Mouse (Mus musculus) heart, adult 8-10 months (tissue): ENCODE measurements around the gene Gart. TPM values are rescaled to one million over a fixed set of nuclear protein-coding genes. Genes with fewer than 3 reads are reported as not detected.

Source experiments
- DNase-seq: peaks from one replicate; pipeline ENCODE4 v3.0.0; 2022; ENCODE audit warnings: low spot score
- total RNA-seq, 4 experiments: library from RNA; stranded (reverse); gene quantifications; 2 replicates each; pipeline ENCODE4 v1.2.4; 2022

The Gart gene
- 10 to 100 TPM; 72.7 to 86.8 (median 73.1) TPM for total RNA-seq

DNA sequence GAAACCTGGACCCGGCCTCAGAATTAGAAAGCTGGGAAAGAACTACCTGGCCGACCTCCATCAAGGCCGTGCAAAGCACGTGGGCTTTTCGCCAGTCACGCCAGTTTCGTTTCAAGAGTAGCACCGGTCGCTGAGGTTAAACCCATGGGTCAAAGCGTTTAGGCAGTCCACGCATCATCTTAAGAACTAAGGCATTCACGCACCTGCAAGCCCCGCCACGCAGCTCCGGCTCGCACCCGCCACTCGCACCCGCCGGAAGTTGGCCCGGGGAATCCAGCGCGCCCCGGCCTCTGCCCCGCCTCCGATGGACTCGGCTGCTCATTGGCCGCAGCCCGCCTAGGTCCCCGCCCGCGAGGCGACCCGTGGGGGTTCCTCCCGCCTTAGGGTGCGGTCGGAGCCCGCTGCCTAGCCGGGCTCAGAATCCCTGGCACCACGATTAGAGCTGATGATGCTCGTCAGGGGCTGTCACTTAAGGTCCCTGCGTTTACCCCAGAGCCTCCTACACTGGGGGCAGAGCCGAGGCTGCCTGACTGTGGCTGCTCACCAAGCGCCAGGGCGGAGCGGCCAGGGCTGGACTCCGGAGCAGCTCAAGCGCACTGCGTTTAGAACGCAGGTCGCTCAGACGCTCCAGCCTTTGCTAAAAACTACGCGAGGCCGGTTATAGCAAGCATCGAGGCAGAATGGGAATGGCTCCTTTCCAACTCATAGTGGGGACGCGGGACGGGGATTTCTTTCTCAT, at the start of gene Gart:
Gene Gart (minus strand): TSS at position 272 of the 739 bp plus-strand sequence.
- peak; percentile 94 for DNase-seq

DNA sequence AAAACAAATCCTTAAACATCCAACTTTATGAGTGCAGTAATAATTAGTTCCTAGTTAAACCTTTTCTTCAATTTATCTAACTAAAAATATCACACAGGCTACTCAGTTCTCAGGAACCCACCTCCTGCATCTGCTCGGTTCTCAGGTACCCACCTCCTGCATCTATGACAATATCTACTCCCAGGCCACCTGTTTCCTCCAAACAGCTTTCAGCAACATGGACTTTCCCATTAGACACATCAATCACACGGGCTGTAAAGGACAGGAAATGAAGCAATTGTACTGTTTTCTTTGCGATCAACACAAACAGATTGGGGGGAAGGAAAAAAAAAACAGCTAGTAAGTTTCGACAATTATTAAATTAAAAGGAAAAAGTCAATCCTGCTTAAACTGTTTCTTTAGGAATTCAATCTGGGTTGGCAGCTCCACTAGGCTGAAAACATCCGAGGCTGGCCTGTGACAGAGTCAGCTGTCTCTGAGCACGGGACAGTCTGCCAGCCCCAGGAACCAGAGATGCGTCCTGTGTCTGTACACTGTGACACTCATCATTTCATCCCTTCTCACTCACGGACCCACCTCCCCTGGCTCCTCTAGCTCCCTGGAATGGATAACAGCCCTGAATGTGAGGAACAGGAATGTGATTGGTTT, 48.5 kb upstream of the Gart start:
- no peak for DNase-seq

DNA sequence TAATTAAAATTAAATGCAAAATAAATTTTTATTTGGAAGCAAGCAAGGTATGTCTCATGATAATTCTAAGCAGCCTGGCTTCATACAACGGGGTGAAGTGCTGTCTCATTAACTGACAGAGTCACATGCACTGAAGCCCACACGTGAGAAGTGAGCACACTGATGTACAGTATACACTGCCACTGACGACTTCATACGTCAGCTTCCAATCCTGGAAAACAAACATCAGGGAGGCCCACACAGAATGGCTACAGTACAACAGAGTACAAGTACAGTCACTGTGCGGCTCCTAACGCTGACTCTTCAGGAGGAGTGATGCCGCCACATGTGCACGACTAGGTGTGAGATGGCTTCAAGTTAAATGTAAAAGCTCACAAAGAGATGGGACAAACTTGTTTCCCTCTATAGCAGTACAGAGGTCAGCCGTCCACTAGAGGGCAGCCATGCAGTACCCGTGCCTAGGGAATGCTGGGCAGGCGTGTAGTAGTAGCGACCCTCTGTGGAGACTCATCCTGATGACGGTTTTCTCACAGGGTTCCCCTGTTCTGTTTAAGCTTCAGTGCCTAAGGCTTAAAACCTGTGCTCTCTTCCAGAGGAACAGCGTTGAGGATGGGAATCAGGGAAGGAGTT, 47.8 kb upstream of the Gart start:
- DNase-seq = peak; percentile 71

DNA sequence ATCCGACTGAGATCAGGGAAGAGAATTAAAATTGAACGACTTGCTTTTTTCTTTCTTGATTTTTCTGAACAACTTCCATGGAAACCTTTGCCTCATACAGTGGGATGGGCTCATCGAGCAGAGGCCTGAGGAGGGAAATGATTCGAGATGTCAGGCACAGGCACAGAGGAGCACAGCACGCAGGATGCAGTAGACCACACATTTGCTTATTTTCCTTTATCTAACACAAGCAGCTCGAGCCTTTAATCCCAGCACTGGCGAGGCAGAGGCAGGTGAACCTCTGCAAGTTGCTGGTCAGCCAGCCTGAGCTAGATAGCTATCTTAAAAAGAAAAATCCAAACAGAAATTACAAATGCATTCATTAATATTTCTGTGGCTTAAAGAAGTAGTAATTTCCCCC, 43.0 kb upstream of the Gart start:
- DNase-seq = no peak

DNA sequence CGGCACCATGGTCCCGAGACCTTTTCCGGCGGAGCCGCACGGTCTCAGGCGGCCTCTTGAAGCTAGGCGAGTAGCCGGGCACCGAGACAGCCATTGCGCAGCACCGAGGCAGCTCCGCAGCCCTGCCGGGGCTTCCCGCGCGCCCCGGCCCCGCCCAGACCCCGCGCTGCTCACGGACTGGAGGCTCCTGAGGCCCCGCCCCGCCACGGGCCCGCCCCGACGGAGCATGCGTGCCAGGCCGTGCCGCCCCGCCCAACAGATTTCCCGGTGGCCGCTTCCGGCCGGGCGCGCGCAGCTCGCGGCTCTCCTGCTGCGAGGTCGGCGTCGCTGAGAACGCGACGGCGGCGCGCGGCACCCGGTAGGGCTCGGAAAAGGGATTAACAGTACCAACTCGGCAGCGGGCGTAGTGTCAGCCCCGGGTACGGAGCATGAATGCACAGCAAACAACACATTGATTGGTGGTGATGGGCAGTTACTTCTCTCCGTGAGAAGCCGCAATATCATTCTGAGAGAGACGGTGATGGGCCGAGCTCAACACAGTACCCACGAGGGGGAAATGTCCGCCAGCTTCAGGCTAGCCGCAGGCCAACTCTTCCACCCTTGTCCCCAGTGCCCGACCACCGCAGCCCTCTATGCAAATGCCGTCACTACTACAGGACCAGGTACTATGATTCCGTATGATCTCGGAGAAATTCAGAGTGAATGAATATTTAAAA, 42.0 kb upstream of the Gart start, which contains the start of gene Donson:
Gene Donson (minus strand): TSS at position 152 of the 716 bp plus-strand sequence.
- DNase-seq = peak; percentile 89

DNA sequence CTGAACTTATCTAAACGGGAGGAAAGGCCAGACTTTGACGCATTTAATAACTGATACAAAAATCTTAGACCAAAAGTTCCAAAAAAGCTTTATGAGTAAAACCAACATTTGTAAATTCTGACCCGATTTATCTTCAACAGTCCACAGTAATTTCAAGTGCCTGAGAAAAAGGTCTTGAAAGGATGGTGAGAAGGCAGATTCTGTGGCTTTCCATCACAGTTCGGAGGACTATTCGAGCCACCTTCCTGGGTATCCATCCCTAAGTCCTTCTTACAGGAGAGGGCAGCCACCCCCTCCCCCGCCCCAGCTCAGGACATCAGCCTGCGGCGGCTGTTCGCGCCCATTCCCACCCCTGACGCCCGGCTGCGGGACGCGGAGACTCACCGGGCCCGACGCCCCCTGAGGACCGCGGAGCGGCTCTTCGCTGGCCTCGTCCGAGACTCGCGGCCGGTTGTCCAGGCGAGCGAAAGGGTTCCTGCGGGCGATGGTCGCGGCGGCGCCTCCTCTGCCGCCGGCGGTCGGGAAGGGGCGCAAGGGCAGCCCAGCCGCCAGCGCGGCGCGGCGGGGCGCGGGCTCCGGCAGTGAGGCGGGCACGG, 41.4 kb upstream of the Gart start:
- no peak for DNase-seq

DNA sequence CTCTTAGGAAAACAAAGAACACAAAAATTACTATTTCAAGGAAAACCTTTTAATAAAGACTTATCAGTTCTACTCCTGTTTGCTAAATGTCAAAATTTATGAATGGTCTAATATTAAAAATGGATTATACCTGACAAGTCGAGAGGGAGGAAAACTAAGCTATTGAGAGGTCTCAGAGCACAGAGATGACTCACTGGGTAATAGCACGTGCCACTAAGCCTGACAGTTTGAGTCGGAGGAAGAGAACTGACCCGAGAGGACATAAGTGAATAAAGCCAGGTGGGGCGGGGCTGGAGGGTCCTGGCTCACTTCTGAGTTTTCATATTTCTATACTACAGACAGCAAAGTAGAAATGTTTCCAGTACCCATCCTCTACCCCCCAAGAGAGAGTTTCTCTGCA, 39.6 kb upstream of the Gart start:
- no peak for DNase-seq

DNA sequence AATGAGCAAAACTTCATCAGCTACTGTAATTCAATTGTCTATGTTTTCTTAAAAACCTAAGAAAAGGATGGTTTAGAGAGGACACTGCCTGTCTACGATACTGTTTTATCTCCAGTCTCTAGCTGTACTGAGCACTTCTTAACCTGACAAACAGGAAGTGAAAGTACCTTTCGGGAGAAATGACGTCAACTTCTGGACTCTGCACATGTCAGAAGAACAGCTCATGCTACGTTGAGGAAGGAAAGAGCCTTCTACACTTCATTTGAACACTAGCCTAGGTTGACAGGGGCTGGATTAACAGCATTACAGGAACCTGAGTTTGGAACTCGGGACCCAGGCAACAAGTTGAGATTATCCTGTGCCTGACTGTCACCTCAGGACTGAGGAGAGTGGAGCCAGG, 38.8 kb upstream of the Gart start:
- DNase-seq = no peak

DNA sequence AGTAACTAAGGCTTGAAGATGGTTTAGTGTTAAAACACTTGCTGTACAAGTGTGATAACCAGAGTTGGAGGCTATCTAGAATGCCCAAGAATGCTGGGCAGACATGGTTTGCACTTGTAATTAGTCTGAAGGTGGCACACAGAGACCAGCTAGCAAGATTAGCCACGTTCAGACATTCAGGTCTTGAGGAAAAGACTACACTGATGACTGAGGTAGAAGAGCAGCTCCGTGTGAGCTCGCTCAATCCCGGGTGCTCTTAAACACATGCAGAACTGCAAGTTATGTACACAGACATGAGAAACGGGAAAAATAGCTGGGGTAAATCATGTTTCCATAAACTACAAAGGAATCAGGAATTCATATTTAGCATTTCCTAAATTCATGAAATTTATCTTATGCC, 33.9 kb upstream of the Gart start:
- DNase-seq = no peak

DNA sequence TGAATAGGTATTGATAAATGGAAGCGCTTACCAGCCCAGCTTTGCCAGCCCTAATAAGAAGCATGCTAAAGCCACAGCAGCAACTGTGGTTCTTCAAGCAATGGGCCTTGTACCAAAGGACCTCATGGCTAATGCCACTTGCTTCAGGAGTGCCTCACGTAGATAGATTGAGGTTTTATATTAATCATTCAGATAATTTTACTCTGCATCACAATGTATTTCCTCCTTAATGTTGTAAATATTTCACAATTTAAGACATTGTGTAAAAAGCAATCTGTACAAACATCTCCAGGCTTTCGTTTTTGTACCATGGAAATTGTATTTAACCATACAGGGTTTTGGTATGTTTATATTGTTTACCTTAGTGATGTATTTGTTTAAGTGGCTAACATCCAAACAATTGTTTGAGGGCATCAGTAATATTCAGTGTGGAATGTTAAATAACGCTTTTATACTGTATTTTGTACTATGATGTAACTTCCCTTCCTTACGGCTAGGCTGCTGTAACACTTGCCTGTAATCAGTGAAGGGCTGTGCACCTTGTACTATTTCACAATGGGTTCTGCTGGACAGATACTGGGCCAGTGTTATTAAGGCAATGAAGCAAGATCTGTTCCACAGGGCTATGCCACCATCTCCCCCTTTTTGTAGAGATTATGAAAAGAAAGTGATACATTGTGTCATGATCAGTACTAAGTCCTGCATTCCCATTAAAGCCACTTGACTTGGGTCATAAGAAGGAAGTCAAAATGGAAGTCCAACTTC, 31.6 kb upstream of the Gart start:
- DNase-seq = no peak

DNA sequence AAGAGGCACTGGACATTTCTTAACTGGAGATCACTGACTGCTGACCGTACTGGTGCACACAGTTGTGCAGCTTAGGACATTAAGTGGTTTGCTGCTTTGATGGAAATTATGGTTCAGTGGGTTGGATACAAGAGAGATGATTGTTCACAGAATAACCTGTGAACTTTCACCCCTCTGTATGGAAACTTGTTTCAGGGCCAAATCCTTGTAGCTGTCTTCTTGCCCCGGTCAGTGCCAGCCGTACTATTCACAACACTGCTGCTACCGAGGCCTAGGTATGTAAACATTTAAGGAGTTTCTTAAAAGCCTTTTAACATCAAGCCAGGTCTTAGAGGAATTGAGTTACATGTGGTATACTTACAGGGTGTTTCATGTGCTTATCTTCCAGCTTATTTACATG, 27.7 kb upstream of the Gart start:
- no peak for DNase-seq

DNA sequence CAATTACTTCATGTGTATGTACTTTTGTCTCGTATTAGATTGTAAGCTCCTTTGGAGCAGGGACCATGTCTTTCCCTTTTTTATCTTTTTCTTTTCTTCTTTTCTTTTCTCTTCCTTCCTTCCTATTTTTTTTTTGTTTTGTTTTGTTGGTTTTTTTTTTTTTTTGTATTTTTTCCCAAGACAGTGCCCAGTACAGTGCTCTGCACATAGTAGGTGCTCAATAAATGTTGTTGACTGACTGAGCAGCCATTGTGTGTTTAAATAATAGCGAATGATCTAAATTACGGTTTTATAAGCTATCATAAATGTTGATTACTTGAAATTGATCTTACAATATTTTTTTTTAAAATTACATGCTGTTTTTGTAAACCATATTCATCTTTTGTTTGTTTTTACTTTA, 17.0 kb upstream of the Gart start:
- DNase-seq = no peak

DNA sequence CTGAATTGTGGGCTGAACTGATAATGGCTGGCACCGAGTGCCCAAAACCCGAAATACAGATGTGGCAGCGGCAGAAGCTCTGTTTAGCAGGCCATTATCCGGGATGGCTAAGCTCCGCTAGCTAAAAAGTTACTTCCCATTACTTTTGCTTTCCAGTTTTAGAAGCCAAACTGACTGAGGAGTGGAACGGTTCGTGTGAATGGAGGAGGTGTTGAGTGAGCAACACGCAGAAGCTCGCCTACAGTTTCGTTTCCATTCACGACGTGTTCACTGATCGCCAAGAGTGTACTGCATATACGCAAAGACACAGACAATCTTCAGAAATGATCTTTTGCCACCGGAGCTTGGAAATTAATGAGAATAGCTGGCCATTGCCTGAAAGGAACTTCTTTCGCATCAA, 15.6 kb upstream of the Gart start:
- no peak for DNase-seq

DNA sequence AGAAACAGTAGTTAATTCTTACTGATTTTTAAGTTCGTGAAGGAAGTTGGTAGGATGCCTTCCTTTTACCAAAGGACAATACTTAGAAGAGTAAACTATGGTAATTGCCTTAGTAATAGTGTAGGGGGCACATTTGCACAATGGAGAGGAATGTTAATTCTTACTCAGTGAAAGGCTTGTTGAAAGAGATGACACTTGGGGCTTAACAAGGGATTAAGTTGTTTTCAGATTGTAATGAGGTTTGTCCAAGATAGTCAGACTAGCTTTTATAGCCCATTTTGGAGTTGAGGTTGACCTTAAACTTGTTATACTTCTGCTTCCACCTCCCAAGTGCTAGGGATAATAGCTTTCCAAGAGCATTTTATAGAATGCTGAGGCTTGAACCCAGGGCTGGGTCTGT, 14.6 kb upstream of the Gart start:
- DNase-seq = no peak

DNA sequence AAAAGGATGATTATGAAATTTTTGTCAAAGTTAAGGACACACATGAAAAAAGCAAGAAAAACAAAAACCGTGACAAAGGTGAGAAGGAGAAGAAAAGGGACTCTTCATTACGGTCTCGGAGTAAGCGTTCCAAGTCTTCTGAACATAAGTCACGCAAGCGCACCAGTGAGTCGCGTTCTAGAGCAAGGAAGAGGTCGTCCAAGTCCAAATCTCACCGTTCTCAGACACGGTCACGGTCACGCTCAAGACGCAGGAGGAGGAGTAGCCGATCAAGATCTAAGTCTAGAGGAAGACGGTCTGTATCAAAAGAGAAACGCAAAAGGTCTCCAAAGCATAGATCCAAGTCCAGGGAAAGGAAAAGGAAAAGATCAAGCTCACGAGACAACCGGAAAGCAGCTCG, 13.0 kb upstream of the Gart start:
- no peak for DNase-seq

DNA sequence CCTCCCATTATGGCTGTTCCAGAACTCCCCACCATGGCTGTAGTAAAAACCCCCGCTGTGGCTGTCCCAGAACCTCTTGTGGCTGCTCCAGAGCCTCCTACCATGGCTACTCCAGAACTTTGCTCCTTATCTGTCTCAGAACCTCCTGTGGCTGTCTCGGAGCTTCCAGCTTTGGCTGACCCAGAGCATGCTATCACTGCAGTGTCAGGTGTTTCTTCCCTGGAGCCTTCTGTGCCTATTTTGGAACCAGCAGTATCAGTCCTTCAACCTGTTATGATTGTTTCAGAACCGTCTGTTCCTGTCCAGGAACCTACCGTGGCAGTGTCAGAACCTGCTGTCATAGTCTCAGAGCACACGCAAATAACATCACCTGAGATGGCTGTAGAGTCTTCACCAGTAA, 11.7 kb upstream of the Gart start:
- DNase-seq = no peak

DNA sequence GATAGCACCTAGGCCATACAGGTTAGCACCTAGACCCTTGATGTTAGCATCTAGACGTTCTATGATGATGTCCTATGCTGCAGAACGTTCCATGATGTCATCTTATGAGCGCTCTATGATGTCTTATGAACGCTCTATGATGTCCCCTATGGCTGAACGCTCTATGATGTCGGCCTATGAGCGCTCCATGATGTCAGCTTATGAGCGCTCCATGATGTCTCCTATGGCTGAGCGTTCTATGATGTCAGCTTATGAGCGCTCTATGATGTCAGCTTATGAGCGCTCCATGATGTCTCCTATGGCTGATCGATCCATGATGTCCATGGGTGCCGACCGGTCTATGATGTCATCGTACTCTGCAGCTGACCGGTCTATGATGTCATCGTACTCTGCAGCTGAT, 10.5 kb upstream of the Gart start:
- no peak for DNase-seq

DNA sequence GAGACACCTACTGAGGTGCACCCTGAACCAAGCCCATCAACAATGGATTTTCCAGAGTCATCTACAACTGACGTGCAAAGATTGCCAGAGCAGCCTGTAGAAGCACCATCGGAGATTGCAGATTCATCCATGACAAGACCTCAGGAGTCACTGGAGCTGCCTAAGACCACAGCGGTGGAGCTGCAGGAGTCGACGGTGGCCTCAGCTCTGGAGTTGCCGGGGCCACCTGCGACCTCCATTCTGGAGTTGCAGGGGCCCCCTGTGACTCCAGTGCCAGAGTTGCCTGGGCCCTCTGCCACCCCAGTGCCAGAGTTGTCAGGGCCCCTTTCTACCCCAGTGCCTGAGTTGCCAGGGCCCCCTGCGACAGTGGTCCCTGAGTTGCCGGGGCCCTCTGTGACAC, 8.5 kb upstream of the Gart start:
- DNase-seq = no peak

DNA sequence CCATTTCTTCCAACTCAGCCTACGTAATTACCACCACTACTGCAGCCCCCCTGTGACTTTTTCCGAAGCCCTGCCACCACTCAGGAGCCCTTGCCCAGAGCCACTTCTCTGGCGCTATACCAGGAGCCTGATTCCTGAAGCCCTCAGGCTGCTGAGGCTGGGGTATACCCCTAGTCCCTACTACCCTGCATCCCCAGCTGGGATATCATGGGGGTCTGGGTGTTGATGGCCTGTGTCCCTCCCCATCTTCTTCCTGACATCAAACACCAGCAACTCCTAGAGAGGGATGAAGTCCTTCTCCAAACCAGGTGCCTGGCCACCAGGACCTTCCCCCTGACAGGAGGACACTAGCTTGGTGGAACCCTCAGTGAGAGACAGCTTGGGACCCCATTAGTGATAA, 5.4 kb upstream of the Gart start:
- no peak for DNase-seq

DNA sequence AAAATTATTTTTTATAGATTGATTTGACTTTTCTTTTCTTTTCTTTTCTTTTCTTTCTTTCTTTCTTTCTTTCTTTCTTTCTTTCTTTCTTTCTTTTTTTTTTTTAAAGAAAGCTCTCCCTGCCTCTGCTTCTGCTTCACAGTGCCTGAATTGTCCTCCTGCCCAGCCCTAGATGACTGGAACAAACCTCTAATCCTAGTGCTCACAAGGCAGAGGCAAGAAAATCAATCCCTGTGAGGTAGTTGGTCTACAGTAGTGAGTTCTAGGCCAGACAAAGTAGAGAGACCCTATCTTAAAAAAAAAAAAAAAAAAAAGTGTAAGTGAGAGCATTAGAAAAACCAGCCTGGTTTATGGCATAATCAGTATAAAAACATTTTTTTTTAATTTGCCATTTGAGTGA, 3.0 kb upstream of the Gart start:
- no peak for DNase-seq

DNA sequence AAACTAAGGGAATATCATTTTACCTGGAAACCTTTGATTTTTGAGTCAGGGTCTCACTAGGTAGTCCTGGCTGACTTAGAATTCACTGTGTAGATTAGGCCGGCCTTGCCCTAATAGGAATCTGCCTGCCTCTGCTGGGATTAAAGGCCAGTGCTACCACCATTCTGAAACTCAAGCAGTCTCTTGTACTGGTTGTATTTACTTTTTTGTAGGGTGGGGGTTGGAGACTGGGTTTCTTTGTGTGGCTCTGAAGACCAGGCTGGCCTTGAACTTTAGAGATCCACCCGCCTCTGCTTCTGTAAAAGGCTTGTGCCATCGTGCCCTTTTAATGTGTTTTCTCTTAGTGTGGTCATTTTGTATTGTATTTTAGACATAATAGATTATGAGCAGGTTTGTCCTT, 2.5 kb upstream of the Gart start:
- no peak for DNase-seq
